Mouse (Mus musculus): Measurements from ENCODE around the gene Dock9. TPM values are rescaled to one million over a fixed set of nuclear protein-coding genes. Genes with fewer than 3 reads are reported as not detected.

Dock9 gene
- total RNA-seq, 2 experiments from 2014 or later: 39.6 to 42.0 TPM

DNA sequence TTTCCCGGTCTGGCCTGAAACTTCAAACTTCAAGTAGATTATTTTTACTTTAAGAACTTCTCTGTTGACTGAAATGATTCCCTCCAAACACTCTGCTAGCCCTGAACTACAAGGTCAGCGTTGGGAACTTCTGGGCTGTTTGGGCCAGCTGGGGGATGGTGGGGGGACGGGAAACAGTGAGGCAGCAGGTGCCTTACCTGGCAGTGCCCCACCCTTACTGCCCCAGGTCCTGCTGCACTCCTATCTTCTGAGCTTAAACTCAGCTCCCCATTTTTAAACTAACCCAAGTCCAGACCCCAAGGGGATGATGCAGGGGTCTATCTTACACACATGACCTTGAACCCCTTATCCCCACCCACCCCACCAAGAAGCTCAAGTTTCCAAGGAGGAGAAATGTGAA is 122.5 kb downstream of the Dock9 start:
- intact Hi-C loops (cut with DNase I): no loop called here

DNA sequence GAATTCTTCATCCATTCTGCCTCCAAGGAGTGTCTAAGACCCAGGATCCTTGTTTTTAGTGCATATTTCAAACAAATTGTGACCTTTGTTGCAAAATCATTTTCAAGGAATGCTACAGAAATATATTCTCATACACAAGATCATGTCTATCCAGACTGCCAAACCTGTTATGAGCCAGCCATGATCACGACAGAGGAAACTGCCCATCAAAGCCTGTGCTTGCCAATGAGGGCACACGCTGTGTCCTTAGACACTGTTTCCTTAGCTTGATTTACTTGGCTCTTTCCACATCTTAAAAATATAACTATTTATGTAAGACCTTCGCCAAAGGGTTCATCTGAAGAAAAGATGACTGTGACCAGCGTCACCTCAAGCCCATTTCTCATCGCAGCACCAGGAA is 127.6 kb downstream of the Dock9 start:
- intact Hi-C loops (cut with DNase I): no loop called here

More for the DNA sequence above, 122.5 kb downstream of the Dock9 start:
- DNase-seq: no peak

DNA sequence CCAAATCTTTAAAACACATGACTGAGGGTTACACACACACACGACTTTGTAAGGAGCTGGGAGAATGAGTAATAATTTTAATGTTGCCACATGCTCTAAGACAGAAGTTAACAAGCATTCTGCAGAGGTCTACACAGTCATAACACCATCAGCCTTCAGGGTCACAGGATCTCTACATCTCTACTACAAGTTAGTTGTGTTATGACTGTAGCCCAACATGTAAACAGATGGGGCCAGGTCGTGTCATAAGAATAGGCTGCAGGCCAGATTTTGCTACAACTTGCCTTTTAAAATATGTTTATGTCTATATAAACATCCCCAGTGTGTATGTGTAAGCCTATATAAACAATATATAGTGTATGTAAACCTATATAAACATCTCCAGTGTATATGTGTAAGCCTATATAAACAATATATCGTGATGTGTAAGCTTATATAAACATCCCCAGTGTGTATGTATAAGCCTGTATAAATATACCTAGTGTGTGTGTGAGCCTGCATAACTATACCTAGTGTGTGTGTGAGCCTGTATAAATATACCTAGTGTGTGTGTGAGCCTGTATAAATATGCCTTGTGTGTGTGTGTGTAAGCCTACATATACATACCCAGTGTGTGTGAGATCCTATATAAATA is 130.9 kb downstream of the Dock9 start:
- no peak for DNase-seq
- intact Hi-C loops (cut with DNase I): no loop called here

More for the DNA sequence above, 127.6 kb downstream of the Dock9 start:
- no peak for DNase-seq

DNA sequence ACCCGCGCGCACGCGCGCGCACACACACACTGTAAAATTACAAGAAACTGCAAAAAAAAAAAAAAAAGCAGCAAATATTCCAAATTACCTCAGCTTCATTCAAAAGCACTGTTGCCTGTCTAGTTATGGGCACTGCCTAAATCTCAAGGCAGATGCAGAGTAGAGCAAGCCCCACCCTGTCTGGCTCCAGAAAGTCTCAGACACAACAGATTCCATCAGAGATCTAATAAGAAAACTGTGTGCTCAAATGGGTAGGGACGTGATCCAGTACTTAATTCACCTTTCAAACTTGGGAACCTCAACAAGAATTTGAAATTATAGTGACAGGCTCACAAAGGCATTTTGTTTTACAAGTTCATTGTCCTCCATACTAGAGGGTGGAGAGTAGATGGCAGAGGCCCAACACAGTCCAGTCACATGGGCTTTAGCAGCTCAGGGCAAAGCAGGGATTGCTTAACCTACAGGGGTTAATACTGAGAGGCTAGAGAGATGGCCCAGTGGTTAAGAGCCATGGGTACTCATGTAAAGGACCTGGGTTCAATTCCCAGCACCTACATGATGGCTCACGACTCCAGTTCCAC is 131.9 kb downstream of the Dock9 start:
- intact Hi-C loops (cut with DNase I): no loop called here
- DNase-seq: no peak

DNA sequence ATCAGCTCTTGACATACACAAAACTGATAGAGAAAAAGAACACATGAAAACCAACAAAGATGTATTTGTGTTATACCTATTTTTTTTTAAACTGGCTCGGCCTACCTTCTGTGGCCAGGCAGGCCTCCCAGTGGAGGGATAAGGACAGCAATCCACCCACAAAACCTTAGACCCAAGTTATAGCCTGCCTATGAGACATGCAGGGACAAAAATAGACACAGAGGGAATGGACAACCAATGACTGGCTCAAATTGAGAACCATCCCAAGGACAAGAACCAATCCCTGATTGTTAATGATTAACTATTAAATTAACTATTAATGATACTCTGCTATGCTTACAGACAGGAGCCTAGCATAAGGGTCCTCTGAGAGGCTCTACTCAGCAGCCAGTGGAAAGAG is 133.7 kb downstream of the Dock9 start:
- DNase-seq: no peak
- intact Hi-C loops (cut with DNase I): loop anchor here (5.0 kb wide), 1 partner anchor 33 kb away; no protein-coding TSS in a partner anchor

DNA sequence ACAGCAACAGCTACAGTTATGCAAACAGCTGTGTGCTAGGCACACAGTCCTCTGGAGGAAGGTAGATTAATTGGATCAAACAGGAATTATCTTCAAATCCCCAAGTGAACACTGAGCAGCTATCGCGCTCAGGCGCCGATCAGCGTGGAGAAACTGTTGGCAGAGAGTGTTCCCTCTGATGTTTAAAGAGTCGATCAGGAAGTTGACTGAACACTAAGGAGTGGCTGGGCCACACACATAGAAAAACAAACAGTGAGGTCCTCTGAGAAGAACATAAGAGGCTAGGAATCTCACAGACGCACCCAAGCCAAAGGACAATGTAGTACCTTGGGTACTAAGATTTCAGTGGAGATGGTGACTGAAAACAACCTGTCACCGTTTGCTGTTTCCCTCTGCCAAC is 136.7 kb downstream of the Dock9 start:
- no peak for DNase-seq
- intact Hi-C loops (cut with DNase I): loop anchor here (5.0 kb wide), 1 partner anchor 36 kb away; no protein-coding TSS in a partner anchor

DNA sequence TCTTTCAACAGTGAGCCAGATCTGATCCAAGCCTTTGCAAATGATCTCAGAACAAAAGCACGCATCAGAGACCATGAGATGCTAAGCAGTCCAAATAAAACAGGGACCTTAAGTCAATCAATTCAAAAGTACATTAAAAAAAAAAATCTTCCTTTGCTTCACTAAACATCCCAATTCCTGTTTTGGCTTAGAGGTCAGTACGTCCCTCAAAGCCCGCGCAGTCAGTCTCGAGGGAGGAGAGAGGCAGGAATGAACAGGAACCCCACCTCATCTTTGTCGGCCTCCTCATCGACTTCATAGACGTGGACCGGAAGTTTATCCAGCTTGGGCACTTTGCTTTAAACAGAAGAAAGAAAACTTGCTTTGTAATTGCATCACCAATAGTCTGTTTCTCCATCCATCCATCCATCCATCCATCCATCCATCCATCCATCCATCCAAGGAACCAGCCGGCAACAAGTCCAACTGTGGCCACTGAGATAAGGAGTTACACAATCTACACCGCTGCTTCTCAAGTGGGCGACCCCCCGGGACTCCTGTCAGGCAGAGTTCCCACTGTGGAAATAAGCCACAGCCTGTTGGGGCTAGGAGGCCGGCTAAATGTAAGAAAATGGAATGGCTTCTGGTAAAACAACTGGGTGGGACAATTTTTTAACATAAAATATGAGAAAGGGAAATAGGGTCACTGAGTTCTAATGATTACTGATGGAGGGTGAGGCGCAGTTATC is 137.3 kb downstream of the Dock9 start:
- DNase-seq: peak in 1 of 2 experiments; percentile 20
- intact Hi-C loops (cut with DNase I): loop anchor here (5.0 kb wide), 1 partner anchor 37 kb away; no protein-coding TSS in a partner anchor

DNA sequence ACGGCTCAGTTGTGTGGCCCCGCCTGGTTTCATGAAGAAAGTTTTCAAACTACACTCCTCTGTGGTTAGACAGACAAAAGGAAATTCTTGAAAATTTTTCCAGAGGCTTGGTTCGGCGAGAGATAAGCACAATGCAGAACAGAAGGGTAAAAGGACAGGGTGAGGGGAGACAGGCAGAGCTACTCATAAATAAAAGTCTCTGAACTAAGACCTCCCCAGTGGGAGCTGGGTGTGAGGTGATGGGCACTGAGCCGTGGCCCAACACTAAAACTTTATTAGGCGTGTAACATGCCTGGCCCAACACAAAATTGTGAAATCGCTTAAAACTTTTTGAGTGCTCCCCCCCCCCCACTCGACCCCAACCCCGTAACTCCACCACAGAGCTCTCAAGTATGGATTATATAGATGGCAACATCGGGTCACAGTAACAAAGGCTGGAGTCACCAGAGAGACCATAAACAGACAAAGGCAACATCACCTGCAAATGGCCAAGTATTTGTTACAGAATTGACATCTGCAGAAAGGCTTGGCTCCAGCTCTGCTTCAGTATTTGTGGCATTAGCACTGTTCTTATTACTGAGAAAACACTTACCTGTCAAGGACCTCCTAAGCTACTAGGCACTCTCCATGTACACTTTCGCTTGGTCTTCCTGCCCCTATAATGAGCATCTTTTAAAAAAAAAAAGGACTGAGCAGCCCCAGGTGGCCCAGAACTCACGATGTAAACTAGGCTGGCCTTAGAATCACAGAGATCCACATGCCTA is 138.4 kb downstream of the Dock9 start:
- intact Hi-C loops (cut with DNase I): no loop called here
- no peak for DNase-seq

DNA sequence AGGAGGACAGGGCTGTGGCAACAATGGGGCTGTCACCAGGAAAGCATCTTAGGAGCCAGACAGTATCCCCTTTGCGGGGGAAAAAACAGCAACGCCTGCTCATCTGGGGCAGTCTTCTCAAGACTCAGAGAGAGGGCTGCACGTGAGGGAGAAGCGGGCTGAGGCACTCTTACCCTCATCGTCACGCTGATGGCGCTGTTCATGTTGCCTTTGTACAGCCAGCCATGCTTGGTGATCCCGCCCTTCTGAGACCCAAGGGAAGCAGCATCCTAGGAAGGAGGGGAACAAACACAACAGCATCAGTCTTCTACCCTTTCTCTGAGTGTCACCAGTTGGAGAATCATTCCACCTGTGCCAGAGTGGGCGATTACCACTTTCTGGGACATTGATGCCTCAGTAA is 139.1 kb downstream of the Dock9 start:
- DNase-seq: no peak

DNA sequence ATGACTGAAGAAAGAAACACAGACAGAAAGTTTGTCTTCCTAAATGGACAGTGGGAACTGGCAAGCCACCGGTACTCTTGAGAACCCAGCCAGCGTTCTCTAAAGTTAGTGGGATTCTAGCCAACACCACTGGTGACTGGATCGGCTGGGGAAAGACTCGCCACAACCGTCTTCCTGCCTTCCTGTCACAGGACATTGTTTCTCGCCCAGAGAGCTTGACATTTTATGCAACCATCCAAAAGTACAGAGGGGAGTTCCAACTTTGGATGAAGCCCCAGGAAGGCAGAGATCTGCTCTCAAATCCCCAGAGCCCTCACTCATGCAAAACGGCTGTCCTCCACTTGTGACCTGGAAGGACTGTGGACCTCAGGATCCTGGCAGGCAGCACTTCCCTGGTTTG is 140.0 kb downstream of the Dock9 start:
- intact Hi-C loops (cut with DNase I): no loop called here
- no peak for DNase-seq

More for the DNA sequence above, 139.1 kb downstream of the Dock9 start:
- intact Hi-C loops (cut with DNase I): no loop called here

DNA sequence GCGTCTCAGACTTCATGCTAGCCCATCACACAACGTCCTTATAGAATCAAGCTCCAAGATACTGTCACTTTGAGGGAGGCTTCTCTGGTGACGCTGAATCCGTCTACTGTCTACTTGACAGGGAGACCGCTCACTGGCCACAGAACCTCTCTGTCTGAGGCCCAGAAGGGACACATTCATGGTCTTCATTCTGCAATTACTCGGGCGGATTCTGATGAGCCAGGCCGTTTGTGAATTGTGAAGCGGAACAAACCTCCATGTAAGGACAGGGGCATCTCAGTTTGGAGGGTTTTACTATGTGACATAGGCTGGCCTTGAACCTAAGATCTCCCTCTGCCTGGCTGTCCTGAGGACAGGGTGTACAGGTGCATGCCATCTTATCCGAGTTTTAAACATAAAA is 140.7 kb downstream of the Dock9 start:
- intact Hi-C loops (cut with DNase I): no loop called here

DNA sequence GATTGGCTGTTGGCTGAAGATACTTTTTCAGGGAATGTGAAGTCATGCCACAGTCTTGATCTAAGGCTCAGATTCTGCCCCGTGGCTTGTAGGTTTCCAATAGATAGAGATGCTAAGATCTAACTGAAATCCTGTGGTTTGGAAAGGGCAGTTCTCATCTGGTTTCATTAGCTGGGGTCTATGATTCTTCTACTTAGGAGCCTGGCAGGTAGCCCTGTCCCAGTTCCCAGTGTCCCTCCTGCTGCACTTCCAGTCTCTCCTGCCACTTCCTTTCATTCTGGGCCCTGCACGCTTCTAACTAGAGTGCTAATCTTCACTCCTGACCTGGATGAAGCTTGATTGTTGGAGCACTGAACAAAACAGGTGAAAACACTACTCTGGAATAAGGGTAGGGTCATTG is 142.7 kb downstream of the Dock9 start:
- intact Hi-C loops (cut with DNase I): no loop called here
- DNase-seq: no peak

More for the DNA sequence above, 140.7 kb downstream of the Dock9 start:
- no peak for DNase-seq

DNA sequence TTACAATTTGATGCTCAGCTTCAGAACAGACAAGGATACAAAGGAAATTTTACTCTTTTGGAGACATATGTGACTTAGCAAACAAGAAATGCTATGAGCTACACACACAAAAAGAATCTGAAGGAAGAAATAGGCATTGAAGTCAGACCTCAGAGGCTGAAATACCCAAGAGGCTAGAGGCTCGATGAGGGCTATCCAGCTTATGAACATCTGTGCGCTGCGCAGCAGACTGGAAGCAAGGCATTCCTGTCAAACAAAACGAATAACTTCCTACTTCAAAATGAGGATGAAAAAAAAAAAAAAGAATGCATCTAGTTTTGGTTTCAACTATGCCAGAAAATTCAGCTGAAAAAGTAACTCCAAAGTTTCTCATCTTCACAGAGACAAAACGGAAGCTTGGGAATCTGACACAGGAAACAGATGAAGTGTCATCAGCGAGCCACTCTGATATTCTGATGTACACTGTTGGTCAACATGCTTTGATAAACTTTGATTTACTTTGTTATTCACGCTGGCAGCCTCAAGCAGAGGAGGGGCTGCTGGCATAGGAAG is 143.1 kb downstream of the Dock9 start:
- DNase-seq: no peak
- intact Hi-C loops (cut with DNase I): no loop called here

DNA sequence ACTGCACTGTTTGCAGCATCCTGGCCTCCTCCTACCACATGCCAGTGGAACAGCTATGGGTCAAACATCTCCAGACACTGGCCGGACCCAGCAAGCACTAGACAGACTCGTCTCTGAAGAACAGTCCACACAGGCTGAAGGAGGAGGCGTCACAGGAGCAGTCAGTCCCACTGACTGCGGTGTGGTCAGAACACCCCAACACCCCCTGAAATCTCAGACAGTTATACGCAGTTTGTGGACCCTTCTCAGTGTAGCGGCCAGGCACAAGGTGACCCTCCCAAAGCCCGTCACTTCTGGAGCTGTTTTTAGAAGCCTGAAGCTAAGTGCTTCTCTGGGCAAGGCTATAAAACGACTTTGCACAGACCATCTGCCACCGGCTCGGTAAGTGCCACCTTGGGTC is 143.9 kb downstream of the Dock9 start:
- intact Hi-C loops (cut with DNase I): no loop called here

DNA sequence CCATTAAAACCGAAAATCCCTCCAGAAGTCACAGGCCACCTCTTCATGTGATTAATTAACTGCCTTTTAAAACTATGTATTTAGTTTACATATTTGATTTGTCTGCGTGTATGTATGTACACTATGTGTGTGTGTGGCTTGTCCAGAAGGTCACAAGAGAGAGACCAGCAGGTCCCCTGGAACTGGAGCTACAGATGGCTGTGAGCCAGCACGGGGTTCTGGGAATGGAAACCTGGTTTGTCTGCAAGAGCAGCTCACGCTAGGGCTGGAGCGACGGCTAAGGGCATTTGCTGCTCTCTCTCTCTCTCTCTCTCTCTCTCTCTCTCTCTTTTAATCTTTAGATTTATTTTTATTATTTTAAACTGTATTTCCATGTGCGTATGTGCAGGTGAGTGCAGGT is 144.4 kb downstream of the Dock9 start:
- peak; percentile 31 to 38 for DNase-seq
- intact Hi-C loops (cut with DNase I): no loop called here

More for the DNA sequence above, 143.9 kb downstream of the Dock9 start:
- no peak for DNase-seq

DNA sequence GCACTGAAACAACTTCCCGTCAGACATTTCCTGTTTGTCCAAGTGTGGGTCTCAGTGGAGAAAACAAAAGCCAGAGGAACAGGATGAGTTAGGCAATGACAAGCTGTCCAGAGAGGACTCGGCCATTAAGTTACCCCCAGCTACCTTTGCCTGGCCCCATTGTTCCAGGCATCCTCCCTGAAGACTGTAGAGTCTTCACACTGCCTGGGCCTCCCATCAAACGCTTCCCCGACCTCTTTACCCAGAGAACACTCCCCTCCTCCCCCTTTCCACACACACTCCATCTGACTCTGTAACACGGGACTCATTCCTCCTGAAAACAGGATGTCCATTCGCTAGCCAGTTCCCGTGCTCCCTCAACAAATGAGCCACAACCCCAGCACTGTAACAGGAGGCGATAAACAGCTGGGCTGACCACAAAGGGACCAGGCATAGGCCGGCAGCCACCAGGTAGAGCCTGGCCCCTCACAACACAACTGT is 149.0 kb downstream of the Dock9 start:
- peak; percentile 53 to 56 for DNase-seq
- intact Hi-C loops (cut with DNase I): loop anchor here (5.0 kb wide), 1 partner anchor 49 kb away; no protein-coding TSS in a partner anchor

DNA sequence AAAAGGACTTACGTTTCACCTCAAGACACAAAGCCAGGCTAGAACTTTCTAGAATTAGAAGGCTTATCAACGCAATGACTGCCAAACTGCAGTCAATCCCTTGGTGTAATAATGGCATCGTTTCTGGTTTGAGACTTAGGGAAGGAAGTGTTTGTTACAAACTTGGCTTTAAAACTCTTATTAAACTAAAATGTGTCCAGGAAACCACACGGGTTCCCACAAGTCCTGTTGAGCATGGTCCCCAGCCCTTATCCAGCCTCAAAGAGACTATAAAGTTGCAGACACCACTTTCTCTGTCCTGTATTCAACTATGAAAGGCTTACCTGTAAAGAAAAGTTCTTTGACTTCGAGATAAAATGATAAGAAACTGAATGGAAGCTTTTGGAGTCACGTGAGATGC is 149.9 kb downstream of the Dock9 start:
- no peak for DNase-seq
- intact Hi-C loops (cut with DNase I): loop anchor here (5.0 kb wide), 1 partner anchor 50 kb away; no protein-coding TSS in a partner anchor

DNA sequence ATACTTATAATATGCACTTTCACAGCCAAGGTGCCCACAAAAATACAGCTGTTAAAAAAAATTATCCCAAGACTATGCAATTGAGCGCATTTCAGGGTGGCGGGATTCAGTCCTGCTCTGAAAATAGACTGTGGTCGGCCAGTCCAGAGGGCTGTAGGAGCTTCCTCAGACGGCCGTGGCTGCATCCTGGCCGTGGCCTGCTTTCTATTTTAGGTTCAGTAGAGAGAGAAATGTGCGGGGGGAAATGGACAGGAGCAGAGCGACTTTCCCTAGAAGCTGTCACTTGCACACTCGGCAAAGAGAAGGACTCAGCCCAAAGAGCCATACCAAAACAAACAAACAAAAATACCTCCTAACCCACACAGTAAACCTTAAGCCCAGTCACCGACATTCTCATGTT is 151.0 kb downstream of the Dock9 start:
- DNase-seq: peak; percentile 59 to 65

DNA sequence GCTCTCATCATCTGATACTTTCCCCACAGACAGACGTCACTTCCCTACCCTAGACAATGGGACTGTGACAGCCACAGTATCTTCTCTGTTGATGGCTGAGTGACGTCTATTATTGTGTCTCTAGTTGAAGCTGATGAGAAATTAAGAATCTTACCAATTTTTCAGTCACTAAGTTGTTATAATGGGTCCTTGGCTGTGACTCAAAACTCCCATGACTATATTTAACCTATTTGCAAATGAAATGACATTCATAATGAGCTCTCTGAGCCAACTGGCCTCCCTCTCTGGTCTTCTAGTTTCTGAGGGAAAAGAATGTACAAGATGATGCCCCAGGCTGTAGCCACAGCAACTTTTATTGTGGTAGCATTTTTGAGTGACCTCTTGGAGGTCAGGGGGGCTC is 153.3 kb downstream of the Dock9 start:
- intact Hi-C loops (cut with DNase I): no loop called here
- DNase-seq: no peak

More for the DNA sequence above, 151.0 kb downstream of the Dock9 start:
- intact Hi-C loops (cut with DNase I): loop anchor here (5.0 kb wide), 1 partner anchor 51 kb away; no protein-coding TSS in a partner anchor

DNA sequence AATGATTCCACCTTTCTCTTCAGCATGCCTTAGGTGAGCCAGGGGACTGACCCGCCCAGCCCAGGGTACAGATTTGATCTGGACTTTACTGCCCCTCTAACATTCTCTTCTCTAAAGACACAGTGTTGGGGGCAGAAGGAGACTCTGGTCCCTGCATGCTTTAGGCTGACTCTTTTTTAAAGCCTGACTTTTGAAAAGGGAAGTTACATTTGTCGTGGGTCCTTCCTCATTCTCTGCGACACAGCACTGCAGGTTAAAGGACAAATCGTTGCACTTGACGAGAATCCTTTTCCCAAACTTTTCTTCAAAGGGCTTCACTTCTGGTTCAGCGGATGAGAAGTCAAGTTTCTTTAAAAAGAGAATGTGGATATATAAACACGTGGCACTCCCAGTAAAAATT is 156.4 kb downstream of the Dock9 start:
- DNase-seq: no peak
- intact Hi-C loops (cut with DNase I): no loop called here

All from heart, postnatal 10 days (tissue).